Mouse (Mus musculus): ENCODE measurements around the gene Fam135a.

The Fam135a gene

DNA sequence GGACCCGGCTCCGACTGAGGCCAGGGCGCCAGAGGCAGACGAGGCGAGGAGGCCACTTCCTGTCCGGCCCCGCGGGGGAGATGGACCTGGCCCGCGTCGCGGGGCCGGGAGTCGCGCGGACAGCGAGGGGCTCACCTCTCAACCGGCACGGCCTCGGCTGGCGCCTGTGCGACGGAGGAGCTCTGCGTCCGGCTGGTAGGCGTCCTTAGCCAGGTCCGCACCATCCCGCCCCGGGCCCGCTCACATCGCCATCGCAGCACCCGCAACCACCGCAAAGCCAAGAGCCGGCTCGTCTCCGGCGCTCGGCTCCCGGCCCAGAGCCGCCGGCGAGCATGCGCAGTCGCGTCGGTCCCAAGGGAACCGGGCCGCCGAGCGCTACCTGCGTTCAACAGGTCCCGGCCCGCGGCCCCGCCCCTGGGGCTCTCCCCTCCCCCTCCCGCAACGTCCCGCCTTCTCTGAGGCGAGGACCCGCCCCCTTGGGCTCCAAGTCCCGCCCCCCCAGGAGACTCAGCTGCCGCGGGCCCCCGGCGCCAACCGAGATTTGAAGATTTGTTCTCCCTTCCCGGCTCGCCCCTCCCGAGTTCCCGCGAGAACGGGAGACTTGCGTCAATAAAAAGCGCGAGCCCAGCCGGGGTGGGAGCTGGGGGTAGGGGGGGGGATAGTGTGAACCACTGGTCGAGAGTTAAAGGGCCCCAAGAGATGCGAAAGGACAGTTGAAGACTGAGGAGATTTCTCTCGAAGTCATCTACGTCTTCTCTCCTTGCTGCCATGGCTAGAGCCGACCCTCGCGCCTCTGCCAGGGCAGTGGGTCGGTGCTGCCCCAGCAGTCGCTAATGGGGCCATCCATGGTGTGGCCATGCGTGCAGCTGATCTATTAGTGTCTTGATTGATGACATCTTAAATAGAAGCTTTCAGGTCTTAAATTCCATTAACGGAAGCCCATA, at the start of gene Fam135a:
Gene Fam135a, minus strand, starts transcription at position 416 of the 944 bp plus-strand sequence.
- peak; percentile 99 for DNase-seq

DNA sequence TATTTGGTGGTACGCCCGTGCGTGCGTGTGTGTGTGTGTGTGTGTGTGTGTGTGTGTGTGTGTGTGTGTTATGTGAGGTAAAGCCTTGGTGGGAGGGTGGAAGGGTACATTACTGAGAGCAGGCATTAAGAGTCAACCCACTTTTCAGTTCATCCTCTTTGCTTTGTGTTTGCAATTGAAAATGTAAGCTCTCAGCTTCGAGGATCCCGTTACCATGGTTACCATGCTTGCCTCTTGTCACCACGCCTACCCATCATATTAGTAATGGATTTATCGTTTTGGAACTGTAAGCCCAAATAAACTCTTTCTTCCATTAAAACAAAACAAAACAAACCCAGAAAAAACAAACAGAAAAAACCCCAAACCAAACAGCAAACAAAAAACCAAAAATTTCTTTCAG, 43.4 kb upstream of the Fam135a start:
- DNase-seq: no peak

DNA sequence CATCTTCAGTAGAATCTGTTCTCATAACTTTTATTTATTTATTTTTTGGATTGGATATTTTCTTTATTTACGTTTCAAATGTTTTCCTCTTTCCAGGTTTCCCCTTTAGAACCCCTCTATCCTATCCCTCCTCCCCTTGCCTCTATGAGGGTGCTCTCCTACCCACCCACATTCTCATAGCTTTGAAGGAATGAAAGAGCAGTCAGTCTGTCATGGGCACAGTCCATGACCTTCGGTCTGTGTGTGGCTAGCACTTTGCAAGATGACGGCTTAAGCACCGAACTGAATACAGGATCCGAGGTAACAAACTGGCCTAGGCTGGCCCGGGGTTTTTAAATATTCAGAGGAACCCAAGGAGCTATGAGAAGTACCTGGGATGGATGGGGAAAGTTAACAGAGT, 40.4 kb upstream of the Fam135a start:
- DNase-seq: no peak

DNA sequence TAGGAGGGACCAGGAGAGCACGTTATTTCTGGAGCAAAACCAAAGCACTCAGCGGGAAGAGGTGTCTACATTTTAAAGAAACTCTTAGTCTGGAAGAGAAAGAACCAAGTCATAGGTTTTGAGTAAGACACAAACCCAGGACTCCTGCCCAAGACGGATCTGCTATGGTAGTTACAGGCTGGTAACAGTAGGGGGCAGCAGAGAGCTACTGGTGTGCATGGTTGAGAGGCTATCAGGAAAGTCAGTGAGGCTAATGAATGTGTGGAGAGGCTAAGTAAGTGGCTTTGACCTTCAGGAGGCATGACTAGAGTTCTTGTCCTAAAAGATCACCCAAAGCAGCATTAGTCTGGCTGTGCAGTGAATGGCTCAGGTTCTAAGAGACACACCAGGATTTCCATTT, 37.0 kb upstream of the Fam135a start:
- DNase-seq: no peak

DNA sequence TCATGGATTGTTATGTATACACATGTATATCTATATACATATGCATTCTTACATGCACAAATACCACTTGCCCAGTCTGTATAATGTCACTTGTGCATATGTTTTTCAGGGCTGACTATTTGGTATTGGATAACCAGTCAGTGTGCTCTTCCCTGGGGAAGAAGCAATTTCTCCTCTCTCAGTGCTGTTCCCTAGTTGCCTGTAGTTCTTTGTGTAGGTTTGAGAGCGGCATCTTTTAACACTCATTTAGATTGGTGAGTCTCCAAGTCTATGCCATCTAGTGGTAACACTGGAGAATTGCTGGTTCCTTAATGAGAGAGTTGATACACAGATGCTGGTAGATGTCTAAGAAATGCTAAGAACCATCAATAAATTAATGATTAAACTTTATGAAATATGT, 34.7 kb upstream of the Fam135a start:
- DNase-seq: no peak

DNA sequence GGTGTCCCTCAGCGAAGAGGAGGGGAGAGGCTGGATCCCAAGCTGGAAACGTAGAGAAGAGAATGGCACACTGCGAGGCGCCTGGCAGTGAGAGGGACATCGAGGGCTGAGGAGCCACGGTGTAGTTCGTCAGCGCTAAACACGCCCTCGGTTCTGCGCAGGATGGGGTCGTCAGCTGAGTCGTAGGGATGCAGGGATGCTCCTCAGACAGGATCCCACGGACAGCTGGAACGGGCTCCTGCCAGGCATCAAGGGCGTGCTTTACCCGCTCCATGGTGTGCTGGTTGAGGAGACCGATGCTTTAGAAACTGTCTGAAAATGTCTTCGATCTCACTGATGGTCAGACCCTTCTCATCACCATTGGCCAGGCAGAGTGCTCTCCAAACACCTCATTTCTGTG, 33.7 kb upstream of the Fam135a start:
- no peak for DNase-seq

DNA sequence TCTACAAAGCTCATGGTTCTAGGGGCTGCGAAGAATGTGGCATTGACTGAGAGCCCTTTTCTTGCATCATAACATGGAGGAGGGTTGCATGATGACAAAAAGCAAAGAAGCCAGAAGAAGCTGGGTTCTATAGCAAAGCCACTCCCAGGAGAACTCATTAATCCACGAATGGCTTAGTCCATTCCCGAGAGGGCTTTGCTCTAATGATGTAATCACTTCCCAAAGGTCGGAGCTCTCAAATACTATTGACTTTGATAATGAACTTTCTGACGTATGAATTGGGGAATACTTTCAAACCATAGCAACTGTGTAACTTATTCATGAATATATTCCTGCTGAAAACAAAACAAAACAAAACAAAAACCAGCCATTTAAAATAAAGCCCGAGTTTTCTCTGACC, 27.7 kb upstream of the Fam135a start:
- no peak for DNase-seq

DNA sequence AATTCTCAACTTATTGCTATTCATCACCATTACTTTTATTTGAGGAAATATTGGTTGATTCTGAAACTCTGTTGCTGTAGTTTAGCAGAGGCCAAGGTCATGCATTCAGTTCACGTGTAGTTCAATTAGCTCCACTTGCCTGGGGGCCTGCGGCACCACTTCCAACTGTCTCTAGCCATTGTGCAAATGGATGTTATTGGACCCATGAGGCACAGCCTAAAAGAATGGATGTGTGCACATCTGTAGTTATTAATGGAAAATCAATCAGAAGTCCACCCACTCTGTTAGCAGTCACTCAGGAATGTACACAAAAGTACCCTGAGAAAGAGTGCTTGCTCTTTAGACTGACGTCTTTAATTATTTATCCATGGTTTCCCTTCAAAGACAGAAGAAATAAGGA, 24.5 kb upstream of the Fam135a start:
- DNase-seq: no peak

DNA sequence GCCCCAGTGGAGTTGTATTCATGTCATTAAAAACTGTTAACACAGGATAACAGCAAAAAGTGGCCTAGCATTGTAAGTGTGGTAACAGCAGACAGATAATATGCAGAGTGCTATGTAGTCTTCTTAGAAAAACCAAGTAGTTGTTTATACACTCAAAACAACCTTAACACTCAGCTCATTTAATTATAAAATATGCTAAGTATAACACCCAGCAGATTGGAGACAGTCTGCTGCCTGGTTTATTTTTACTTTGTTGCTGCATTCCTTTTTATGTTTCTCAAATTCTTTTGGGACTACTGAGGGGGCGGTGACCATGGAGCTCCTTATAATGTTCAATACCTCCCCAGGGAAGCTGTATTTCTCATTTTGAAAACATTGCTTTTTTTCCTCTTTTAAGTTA, 22.4 kb upstream of the Fam135a start:
- no peak for DNase-seq

DNA sequence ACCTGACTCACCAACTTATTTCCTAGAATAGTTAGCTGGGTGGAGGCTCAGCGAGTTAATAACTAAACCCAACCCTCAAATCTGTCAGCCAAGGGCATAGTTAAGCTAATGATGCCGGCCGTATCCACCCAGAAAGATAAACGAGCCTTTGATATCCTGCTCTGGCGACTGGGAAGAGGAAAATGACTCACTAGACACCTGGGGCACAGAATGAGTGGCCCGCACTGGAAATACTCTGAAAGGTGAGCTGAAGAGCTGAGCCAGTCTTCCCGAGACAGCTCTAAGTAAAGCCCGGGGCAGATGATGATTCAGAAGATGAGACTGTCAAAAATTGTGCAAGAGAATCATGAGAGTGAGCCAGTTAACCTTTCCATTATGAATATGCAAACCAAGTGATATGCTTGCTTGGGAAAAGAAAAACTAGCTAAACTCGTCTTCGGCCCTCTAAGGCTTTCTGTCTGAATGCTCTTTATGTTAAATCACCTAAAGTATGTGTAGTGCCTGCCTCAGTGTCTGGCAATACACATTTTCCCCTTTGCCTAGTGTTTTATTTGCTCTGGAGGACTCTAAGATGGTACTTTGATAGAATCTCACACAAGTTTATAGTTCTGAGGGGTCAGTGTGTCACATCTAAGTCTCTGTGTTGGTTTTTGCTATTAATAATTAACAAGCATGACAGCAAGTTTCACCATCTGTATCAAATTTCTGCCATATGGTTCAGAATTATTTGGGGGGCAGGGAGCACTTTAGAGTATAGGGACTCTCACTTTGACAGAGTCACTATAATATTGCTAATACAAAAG, 8.0 kb upstream of the Fam135a start:
- DNase-seq: no peak

DNA sequence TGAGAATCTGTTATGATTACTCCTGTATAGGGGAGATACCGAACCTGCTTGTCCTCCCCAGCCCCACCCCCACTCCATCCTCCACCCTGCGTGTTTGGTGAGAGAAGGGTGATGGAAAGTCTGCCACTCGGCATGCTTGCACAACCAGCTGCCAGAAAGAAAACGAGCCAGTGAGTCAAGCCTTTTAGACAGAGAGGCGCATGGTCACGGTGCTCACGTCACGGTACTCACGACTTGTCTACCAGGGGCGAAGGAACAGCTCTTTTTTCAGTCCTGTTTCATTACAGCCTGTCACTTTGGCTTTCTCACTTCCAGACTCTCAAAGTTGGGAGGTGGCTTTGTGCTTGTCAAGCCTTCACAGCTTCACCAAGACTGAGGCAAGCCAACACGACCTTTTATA, 7.2 kb upstream of the Fam135a start:
- DNase-seq: no peak

DNA sequence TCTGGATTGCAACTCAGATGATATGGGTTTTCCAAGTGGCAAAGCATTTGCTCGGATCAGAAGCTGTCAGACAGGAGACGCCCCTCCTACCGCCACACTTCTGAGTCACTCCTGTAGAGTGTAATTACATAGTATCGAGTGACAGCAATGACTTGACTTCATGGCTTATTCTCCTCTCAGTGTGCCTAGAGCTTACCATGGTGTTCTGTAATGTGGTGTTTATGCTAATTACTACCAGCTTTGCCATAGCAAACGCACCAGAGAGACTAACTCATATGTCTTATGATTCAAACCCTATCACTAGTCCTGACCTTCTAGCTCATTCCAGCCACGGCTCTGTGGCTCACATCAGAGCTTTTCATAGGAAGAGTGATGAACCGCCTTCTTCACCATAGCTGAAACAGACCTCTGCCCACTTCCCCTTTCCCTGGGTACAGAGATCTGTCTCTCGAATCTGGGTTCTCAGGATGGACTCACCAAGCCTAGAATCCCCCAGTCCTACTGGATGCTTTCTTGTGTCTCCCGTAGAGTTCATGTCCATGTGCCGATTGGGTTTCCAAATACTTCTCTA, 2.5 kb upstream of the Fam135a start:
- DNase-seq: no peak

DNA sequence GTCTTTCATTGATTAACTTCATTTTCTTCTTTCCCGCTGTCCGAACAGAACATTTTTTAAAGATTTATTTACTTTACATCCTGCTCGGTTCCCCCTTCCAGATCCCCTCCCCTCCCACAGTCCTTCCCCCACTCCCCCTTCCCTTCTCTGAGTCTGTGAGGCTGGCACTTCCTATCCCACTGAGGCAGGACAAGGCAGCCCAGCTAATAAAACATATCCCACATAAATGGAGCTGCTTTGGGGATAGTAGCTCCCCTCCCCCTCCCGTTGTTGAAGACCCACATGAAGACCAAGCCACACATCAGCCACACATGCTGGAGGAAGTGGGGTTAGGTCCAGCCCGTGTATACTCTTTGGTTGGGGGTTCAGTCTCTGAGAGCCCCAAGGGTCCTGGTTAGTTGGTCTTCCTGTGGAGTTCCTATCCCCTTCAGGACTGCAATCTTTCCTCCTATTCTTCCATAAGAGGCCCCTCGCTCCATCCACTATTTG, 773 bp upstream of the Fam135a start:
- DNase-seq: peak; percentile 91

DNA sequence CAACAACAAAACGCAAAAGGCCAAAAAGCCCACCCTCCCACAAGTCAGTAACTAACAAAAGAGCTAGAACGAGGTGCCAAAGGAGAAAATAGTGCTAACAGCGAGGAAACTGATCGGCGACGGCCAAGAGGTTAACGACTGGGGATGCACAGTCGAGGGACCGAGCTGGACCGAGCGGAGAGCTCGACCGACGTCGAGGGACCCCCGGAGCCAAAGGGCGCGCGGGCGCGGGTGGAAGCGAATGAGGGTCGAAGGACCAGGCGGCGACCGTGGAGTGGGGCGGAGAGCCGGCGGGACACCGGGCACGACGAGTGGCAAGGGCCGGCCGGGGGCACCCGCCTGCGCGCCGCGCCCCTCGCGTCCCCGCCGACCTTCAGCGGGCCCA, 608 bp downstream of the Fam135a start:
- DNase-seq: no peak

DNA sequence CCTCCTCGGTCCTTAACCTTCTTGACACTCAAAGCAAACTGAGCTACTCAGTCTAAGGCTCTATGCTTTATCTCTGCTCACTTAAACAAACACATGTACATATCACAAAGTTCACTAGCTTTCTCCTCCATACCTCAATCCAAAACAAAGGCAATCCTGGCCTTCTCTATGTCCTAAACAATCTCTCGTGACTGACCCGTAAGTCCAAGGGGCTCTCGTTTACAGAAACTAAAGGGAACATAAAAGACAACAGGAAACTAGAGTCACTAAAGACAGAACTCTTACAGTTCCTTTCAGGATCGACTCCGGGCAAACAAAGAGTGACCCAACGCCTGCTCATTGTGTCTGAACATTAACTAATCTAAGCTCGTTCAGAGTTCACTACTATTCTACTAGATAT, 2.6 kb downstream of the Fam135a start:
- no peak for DNase-seq

DNA sequence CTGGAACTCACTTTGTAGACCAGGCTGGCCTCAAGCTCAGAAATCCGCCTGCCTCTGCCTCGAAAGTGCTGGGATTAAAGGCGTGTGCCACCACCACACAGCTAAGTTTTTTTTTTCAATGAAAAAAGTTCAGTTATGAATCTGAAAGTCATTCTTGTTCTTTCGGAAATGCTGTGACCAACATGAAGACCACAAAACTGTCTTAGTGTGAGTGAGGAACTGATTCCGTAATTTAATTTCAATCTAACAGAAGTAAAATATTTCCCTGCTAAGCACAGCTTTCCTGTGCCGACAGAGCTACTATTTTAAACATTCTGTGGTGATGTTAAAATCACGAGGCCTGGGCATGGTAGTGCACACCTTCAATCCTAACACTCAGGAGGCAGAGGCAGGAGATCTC, 7.7 kb downstream of the Fam135a start:
- DNase-seq: no peak

DNA sequence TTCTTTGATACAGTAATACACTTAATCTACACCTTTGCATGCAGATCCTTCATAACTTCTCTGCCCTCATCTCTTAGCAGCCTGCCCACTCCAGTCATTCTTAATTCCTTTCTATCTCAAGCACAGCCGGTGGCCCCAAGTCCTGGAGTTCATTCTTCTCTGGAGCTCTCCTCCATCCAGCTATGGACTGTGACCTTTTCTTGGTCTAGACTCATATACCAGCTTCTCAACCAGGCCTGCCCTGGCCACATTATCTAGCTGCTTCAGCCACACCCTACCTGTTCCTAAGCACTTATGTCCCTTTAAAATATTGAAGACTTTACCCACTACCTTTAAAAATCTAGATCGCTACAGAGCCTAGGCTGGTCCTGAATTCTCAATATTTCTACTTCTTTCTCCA, 9.5 kb downstream of the Fam135a start:
- no peak for DNase-seq

DNA sequence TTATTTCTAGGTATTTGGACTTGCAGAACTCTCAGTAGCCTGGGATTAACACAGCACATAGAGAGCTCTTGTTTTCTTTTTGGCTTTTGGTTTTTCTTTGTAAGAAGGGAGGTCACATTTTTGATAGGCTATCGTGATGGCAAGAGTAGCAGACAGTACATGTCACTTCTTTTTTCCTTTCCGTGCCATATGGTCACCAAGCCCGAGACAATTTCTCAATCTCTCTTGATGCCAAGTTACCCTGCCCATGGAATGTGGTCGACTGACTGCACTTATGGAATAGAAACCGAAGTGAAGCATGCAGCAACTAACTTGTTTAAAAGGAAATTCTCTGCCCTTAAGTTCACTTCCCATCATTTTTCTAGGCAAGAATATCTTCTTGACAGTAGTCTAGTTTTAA, 10.0 kb downstream of the Fam135a start:
- no peak for DNase-seq

DNA sequence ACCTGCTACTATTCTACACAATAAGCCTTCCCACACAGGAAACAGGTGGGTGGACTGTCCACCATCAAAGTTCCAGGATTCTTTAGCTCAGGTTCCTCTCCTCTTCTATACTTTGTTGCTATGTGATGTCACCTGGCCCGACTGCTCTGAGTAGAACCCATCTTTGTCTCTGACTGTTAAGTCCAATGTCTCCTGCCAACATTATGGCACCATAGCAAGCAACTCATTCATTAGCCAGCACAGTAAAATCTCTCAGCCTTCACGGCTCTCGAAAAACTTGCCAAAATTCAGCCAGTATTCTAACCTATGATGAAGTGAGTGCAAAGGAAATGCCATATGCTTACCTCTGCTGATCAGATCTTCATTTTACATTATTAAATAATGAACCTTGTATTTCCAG, 14.0 kb downstream of the Fam135a start:
- DNase-seq: no peak

DNA sequence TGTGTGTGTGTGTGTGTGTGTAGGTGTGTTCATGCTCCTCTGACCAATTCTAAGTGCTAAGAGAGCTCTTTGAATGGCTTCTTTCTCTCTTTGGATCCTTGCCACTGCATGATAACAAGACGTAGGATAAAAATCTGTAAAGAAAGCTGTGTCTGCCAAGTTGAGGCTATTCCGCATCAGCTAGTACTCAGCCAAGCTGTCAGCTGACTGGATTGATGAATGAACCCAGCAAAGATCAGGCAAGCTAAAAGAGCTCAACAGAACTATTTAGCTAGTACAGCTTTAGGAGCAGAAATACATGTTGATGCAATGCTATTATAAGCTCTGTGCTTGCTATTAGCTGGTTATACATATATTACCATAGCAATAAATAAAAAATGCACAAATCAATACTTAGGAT, 25.7 kb downstream of the Fam135a start:
- no peak for DNase-seq

DNA sequence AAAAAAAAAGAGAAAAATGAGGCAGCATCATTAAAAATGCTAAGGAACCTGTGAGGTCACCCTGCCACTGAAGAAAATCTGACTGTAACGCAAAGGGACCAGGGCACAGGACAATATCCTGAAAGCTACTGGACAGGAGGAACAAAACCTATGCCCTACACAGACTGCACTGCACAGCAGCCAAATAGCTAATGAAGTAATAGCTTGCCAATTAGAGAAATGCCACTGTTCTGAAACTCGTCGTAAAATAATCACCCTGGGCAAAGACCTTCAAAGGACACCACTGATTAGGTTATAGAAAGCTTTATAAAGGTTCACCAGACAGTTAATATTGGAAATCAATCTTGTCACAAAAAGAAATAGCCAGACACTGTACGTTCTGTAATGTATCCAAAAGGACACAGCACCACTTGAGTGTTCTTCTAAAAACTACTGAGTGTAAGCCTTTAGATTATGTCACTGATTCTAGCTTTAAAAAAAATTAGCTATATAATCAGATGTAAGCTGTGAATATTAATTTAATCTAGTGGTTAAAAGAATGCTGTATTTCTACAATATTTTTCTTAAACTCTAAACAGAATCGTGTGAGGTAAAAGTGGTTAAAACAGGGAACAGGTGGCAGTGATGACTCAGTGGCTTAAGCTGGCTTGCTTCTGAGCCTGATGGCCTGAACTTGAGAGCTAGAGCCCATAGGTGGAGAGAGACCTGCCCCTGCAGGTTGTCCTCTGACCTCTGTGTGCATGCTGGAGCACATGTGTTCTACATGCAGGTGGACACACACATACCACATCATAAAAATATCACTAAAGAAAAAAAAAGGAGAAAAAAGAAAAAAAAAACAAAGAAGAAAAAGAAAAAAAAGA, 26.5 kb downstream of the Fam135a start:
- no peak for DNase-seq

DNA sequence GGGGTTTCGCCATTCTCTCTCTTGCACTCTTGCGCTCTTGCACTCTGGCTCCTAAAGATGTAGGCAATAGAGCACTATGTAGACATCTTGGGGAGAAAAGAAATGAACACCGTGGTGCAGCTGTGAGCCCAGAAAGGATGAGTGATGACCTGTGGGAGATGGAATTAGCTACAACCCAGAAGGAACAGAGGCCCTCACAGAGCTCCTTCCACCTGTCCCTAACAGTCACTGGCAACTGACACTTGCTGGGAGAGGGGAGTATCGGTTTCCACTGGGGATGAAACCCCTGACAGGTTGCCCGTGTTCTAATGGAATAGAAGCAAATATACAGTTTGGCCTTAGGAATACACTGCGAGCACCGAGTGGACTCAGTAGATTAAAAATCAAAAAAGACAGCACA, 31.3 kb downstream of the Fam135a start:
- no peak for DNase-seq

DNA sequence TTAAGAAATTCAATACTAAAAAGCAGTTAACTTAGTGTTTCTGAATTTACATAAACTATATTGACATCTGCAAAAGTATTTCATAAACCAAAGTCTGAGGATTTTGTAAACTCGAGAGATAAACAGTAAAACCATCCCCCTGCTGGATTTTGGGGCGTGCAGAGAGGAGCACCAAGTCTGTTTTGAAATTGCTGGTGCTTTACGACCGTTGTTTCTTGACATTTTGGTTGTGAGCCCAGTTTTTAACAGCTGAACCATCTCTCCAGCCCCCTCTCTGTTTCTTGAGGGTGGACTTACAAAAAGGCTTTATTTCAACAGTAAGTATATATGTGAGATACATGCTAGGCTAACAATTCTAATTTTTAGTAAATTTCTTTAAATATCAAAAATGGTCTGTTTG, 33.4 kb downstream of the Fam135a start:
- DNase-seq: no peak
